Mouse (Mus musculus) cerebellum, adult 2 months (tissue): Measurements from ENCODE around the gene Rpl36. TPM values are rescaled to one million over a fixed set of nuclear protein-coding genes. Genes with fewer than 3 reads are reported as not detected.
A peak's percentile ranks its signal among the peaks of the same experiment; 100 is the strongest.

Source experiments
- DNase-seq, 2 experiments: peaks; one replicate each; pipeline ENCODE4 v3.0.0; 2021
- H3K27ac ChIP-seq: fragments of 200-500 bp; 2 replicates; pipeline ENCODE4 v1.5.1; 2012; ENCODE audit warnings: low read length, control low read depth, inconsistent platforms; ENCODE audit not compliant: insufficient read depth
- H3K27me3 ChIP-seq: fragments of 200-500 bp; 2 replicates; pipeline ENCODE4 v1.6.1; 2012; ENCODE audit warnings: inconsistent platforms, mild to moderate bottlenecking, low read length, moderate library complexity; ENCODE audit not compliant: control insufficient read depth, insufficient read depth
- H3K4me1 ChIP-seq: fragments of 200-500 bp; 2 replicates; pipeline ENCODE4 v1.6.1; 2011; ENCODE audit warnings: low read length; ENCODE audit not compliant: control insufficient read depth, insufficient read depth
- H3K4me3 ChIP-seq: fragments of 200-500 bp; replicated peaks from 2 replicates; pipeline ENCODE3; 2011; ENCODE audit warnings: mild to moderate bottlenecking, low read depth, low read length, control low read depth; ENCODE audit not compliant: insufficient read depth
- CTCF ChIP-seq: fragments of 200-500 bp; IDR thresholded peaks from 2 replicates; pipeline ENCODE4 v1.5.1; 2011; ENCODE audit warnings: low read depth, mild to moderate bottlenecking, control low read depth, low read length, moderate library complexity, borderline replicate concordance; ENCODE audit not compliant: insufficient read depth
- POLR2A ChIP-seq: fragments of 200-500 bp; IDR thresholded peaks from 2 replicates; pipeline ENCODE4 v1.6.1; 2011; ENCODE audit warnings: low read length, control low read depth, borderline replicate concordance; ENCODE audit not compliant: insufficient read depth
- WGBS: fragments of 180-500 bp; shearing (Covaris S2); methylation state at CpG from one replicate; pipeline ENCODE4 v1.1.7; 2018; 5-methylcytosine and 5-hydroxymethylcytosine counted together
- polyA plus RNA-seq: library from polyadenylated mRNA; depleted of rRNA; stranded (reverse); fragments of >200 nt; gene quantifications from 2 replicates; pipeline ENCODE4 v1.2.3, GENCODE M21; 2012; rRNA removed

Rpl36 gene
- 1,004 and 1,008 TPM in 2 replicates for polyA plus RNA-seq

DNA sequence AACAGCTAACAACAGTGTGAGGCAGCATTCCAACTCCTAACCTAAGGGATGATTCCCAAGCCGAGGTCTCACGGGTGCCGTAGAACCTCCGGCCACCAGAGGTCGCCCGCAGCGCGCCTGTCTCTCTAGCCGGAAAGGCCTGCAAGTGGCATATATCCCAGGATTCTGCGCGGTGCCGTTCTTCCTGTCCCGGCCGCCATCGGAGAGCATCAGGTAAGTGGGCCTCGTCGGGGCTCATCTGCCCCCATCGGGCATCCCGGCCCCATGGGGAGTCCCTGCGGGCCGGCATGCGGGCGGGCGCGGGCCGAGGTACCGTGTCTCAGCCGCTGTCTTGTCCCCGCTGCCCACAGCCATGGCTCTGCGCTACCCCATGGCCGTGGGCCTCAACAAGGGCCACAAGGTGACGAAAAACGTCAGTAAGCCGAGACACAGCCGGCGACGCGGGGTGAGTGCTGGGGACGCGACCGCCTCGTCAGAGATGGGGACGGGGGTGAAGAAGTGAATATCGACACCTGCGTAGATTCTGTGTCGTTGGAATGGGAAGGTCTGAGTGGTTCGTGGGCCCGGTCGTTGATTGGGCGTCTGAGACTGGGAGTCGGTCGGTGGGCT lies at the start of gene Rpl36:
TSS of gene Rpl36 (plus strand) at position 181 of the 609 bp plus-strand sequence.
- under 1% methylated on average over 52 of the region's 52 CpGs for WGBS
- TF ChIP-seq CTCF (peak; percentile 90), POLR2A (peak; percentile 78)

DNA sequence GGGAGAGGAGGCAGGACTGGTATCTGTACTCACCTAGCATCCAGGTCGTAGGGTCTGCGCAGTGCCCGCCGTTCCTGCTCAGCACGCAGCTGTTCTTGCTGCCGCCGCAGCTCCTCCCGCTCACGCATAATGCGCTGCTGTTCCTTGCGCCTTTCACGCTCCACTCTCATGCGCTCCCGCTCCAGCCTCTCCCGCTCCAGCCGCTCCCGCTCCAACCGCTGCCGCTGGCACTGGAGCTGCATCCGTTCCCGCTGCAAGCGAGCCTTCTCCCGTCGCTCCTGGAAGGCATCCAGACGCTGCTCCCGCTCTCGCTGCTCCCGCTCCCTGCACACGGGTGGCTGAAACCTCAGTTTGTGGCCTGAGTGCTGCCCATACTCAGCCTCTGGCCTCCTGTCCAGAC lies 46.9 kb upstream of the Rpl36 start:
- no peaks in the 10 kb centered on the region for H3K27me3 ChIP-seq
- TF ChIP-seq CTCF (no peak), POLR2A (no peak)
- H3K4me3 ChIP-seq: no peak overlapping the region
- no peak for DNase-seq
- H3K27ac ChIP-seq: no peak overlapping the region
- WGBS: 73% methylated on average over 29 of the region's 29 CpGs
- H3K4me1 ChIP-seq: peaks cover 7% of the 10 kb centered on the region

More for the DNA sequence above, at the start of gene Rpl36:
- H3K27me3 ChIP-seq: no peaks in the 10 kb centered on the region
- peak within 1 kb of the TSS; percentile 42; the same call in 1 of the 2 replicates for H3K27ac ChIP-seq
- H3K4me1 ChIP-seq: peaks cover 13% of the 10 kb centered on the region
- peak; percentile 96 to 98 for DNase-seq
- peak within 1 kb of the TSS; percentile 88 for H3K4me3 ChIP-seq

DNA sequence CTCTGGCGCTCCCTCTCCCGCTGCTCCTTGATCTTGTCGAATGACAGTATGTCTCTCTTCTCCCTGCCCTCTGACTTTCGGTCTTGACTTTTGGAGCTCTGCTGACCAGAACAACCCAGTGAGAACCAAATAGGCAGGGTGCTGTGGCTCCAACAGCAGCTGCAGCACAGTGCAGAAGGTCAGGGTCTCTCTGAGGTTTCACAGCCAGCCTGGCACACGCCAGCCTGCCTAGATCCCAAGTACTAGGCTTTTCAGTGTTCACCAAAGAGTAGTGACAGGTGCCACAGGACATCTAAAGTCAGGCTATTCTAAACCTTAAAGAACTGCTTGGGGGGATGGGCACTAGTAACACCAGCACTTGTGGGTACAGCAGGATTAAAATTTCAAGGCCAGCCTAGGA lies 46.3 kb upstream of the Rpl36 start:
- WGBS: 83% methylated on average over 5 of the region's 5 CpGs
- Histone ChIP-seq H3K4me1 (peaks cover 7% of the 10 kb centered on the region), H3K27me3 (no peaks in the 10 kb centered on the region), H3K4me3 (no peak overlapping the region), H3K27ac (no peak overlapping the region)
- DNase-seq: no peak
- TF ChIP-seq POLR2A (no peak), CTCF (no peak)

DNA sequence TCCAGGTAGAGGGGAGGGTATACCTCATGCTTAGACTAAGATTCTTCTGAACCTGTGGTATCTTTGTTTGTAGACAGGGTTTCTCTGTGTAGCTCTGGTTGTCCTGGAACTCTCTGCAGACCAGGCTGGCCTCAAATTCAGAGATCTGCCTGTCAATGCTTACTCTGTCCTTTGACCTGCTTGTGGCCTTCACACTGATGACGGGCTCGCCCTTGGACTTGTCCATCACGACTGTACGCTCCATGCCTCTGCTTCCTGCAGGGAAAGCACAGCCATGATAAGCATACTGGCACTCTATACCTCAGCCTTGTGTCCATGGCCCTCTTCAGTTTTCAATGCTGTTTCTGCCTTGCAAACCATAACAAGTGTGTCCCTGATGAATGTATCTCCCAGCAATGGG lies 45.8 kb upstream of the Rpl36 start:
- Histone ChIP-seq H3K27ac (no peak overlapping the region), H3K4me3 (no peak overlapping the region), H3K27me3 (no peaks in the 10 kb centered on the region), H3K4me1 (peaks cover 8% of the 10 kb centered on the region)
- DNase-seq: no peak
- 92% methylated on average over 4 of the region's 4 CpGs for WGBS
- TF ChIP-seq POLR2A: no peak
- no peak for TF ChIP-seq CTCF

DNA sequence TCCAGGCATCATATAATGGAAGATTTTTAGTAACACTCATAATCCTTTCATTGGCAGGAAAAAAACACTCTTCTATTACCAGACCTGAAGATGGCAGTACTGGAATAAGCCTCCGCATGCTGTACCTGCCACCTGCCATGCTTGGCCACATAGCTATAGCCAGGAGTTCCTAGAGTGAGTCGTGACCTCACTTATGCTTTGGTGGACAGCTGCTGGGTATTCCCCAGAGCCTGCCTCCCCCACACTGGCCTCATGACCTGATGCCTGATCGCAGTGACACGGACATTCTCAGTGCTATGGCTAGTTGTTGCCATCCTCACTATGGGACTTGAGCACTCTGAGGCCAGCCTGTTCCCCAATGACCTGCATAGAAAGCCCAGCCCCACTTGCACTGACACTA lies 42.9 kb upstream of the Rpl36 start:
- DNase-seq: no peak
- no peak overlapping the region for H3K4me3 ChIP-seq
- TF ChIP-seq CTCF (0 out of 2 replicates have a peak, but pooled peaks have one; percentile 27), POLR2A (no peak)
- peaks cover 14% of the 10 kb centered on the region for H3K4me1 ChIP-seq
- no peaks in the 10 kb centered on the region for H3K27me3 ChIP-seq
- WGBS: 22% methylated on average over 4 of the region's 4 CpGs
- no peak overlapping the region for H3K27ac ChIP-seq

DNA sequence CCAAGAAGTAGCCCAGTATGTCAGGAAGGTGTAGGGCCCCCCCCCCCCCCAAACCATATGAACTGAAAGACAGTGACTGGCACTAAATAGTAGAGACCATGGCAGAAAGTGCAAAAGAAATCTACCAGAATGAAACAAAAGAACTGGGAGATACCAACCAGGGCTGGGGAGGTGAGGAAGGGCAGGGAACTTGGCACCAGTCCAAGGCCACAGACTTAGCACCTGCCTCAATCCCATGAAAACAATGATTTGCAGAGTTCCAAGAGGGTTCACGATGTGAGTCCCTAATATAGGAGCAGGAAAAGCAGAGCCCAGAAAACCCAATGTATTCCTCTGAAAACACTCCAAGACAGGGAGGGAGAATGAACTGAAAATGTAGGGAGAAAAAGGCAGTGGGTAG lies 41.1 kb upstream of the Rpl36 start:
- no peaks in the 10 kb centered on the region for H3K27me3 ChIP-seq
- peaks cover 14% of the 10 kb centered on the region for H3K4me1 ChIP-seq
- no peak overlapping the region for H3K4me3 ChIP-seq
- WGBS: 6% methylated on average over 1 of the region's 1 CpGs
- TF ChIP-seq POLR2A: no peak
- TF ChIP-seq CTCF: no peak
- no peak overlapping the region for H3K27ac ChIP-seq
- no peak for DNase-seq

DNA sequence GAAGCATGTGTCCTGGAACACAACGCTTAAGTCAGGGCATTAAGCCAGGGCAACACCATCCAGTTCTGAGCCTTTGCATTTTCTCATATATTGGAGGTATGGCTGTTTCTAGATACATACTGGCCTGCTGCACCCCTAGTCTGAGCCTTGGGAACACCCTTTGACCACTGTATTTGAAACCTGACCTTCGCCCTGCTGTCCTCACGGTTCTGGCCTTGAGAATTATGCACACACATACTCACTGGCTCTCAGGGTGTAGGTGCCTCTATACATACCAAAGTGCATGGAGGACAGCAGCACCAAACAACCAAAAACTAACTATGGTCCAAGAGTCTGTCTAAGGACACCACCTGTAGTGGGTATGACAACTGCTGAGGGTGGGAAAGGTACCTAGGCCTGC lies 40.3 kb upstream of the Rpl36 start:
- Histone ChIP-seq H3K27ac (no peak overlapping the region), H3K27me3 (no peaks in the 10 kb centered on the region), H3K4me1 (peaks cover 14% of the 10 kb centered on the region), H3K4me3 (no peak overlapping the region)
- TF ChIP-seq POLR2A (no peak), CTCF (no peak)
- 71% methylated on average over 3 of the region's 3 CpGs for WGBS
- DNase-seq: no peak

DNA sequence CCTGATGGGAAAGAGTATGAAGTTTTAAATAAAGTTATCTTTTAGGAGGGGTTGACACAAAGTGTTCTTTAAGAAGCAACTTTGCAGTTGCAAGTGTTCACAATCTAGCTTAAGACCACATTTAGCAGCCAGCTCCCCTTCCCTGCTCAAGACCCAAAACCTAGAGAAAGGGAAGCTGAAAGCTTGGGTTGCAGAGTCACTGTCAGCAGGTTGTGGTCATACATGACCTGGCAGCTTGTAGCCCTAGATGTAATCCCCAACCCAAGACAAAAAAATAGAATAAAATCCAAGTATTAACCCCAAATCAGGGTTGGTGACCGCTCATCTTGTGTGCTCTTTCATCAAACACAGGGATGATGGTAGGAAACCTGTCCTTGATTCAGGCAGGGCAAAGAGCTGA lies 30.1 kb upstream of the Rpl36 start:
- Histone ChIP-seq H3K4me3 (peak overlapping the region; percentile 76), H3K27ac (no peak overlapping the region), H3K27me3 (no peaks in the 10 kb centered on the region), H3K4me1 (peaks cover 31% of the 10 kb centered on the region)
- TF ChIP-seq CTCF: no peak
- no peak for TF ChIP-seq POLR2A
- no peak for DNase-seq
- 71% methylated on average over 1 of the region's 1 CpGs for WGBS
